Comparison of ENCODE assay signal across 9 mouse cellular contexts in the genomic region with DNA sequence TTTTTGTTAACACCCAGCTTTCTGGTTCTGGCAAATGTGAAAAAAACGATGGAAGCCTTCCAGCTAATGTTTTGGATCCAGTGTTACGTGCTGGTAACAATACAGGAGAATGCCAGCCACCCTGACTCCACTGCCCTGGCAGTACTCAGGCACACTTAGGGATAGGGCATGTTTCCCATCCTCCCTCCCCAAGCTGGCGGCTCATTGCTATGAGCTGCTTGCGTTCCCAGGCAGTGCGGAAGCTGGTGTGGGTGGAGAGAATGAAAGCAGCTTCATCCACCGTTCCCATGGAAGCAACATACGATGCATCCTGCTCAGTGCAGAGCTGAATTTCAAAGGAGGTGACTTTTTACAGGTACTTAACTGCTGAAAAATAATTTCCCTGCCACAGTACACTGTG. TPM values are rescaled to one million over a fixed set of nuclear protein-coding genes. Genes with fewer than 3 reads are reported as not detected.
DNase-seq lines count a peak whose midpoint lies in the region; ATAC-seq and TF ChIP-seq lines count a peak whose summit lies in the region.
"Had no signal": no experiment of that assay in that cellular context is flagged by ENCODE, and none has a peak within 500 bp of the region (broad histone marks: within the 10 kb centered on the region; RNA-seq: fewer than 3 reads in every experiment).

No protein-coding gene starts in this region.

- TF ChIP-seq CTCF in lung, adult 2 months (IDR thresholded peaks at IDR 0.05; ENCODE audit: insufficient read depth, low read length) = no peak

- intact Hi-C loops in left cerebral cortex, postnatal 4 days (cut with DNase I) = no loop called here

- no peak overlapping the region for H3K4me3 ChIP-seq in lung, embryonic 16.5 days (ENCODE audit: low read length)
- no peak overlapping the region for H3K4me3 ChIP-seq in lung, adult 2 months (replicated peaks; ENCODE audit: extremely low read depth, low read depth, low read length)
- peak overlapping the region; percentile 12; the same call in 1 of the 2 replicates for H3K4me3 ChIP-seq in hindbrain, embryonic 15.5 days

- 49% methylated on average over 7 of the region's 7 CpGs for WGBS in lung, embryonic 16.5 days
- 61% methylated on average over 7 of the region's 7 CpGs for WGBS in lung, adult 2 months
- 3% methylated on average over 7 of the region's 7 CpGs for WGBS in hindbrain, embryonic 15.5 days

- no peak overlapping the region for H3K27ac ChIP-seq in lung, embryonic 16.5 days (ENCODE audit: low read length)
- peak overlapping the region; percentile 83 for H3K27ac ChIP-seq in hindbrain, embryonic 15.5 days (replicated peaks)

- H3K9ac ChIP-seq in lung, embryonic 16.5 days (ENCODE audit: low read length) = no peak overlapping the region
- 0 out of 2 replicates have a peak overlapping the region, but pooled peaks have one; percentile 12 for H3K9ac ChIP-seq in hindbrain, embryonic 15.5 days

- TF ChIP-seq POLR2A in lung, adult 2 months (IDR thresholded peaks at IDR 0.05; ENCODE audit: borderline replicate concordance, extremely low read depth, low read depth, low read length) = no peak

- H3K36me3 ChIP-seq in lung, embryonic 16.5 days (ENCODE audit: control insufficient read depth, insufficient read depth, low read length) = no peaks in the 10 kb centered on the region
- no peaks in the 10 kb centered on the region for H3K36me3 ChIP-seq in hindbrain, embryonic 15.5 days

- DNase-seq in lung, adult 2 months = no peak
- DNase-seq in embryo, embryonic 11 days = peak; percentile 37
- peak; percentile 42 for DNase-seq in left cerebral cortex, postnatal 4 days
- DNase-seq in ovary, postnatal 10 days (ENCODE audit: low spot score) = no peak
- DNase-seq in testis, postnatal 10 days (ENCODE audit: low spot score) = no peak

- H3K27me3 ChIP-seq in lung, embryonic 16.5 days (ENCODE audit: control insufficient read depth, insufficient read depth, low read depth, low read length) = no peaks in the 10 kb centered on the region
- no peaks in the 10 kb centered on the region for H3K27me3 ChIP-seq in hindbrain, embryonic 15.5 days

- H3K4me1 ChIP-seq in lung, embryonic 16.5 days (replicated peaks; ENCODE audit: control insufficient read depth, insufficient read depth, low read length) = peaks cover 3% of the 10 kb centered on the region; the same call in 1 of the 2 replicates
- H3K4me1 ChIP-seq in lung, adult 2 months (ENCODE audit: control insufficient read depth, insufficient read depth, low read length) = no peaks in the 10 kb centered on the region
- H3K4me1 ChIP-seq in hindbrain, embryonic 15.5 days (replicated peaks) = peaks cover 22% of the 10 kb centered on the region

- no peak overlapping the region for H3K4me2 ChIP-seq in lung, embryonic 16.5 days (ENCODE audit: low read depth, low read length)
- peak overlapping the region; percentile 37 for H3K4me2 ChIP-seq in hindbrain, embryonic 15.5 days

- peak; percentile 36; the same call in 1 of the 2 replicates for ATAC-seq in lung, embryonic 16.5 days (ENCODE audit: low read depth)
- ATAC-seq in hindbrain, embryonic 15.5 days (ENCODE audit: low FRiP score, low read depth) = peak; percentile 91
- no peak for ATAC-seq in erythroid progenitor cell, adult 5-6 weeks (replicated peaks; ENCODE audit: low FRiP score, poor library complexity, severe bottlenecking)

- H3K9me3 ChIP-seq in lung, embryonic 16.5 days (ENCODE audit: control insufficient read depth, low read length) = no peaks in the 10 kb centered on the region
- H3K9me3 ChIP-seq in hindbrain, embryonic 15.5 days = no peaks in the 10 kb centered on the region

RNA-seq across cellular contexts. Expression of a gene that starts 12.1 kb away (rescaled TPM):
- polyA plus RNA-seq in lung, embryonic 16.5 days (2015; fragmentation: Nextera tagmentation; extraction: Ambion mirVana) = 11.8 and 13.8 TPM in 2 replicates
- 2.6 and 3.1 TPM in 2 replicates for polyA plus RNA-seq in lung, adult 2 months (2012; rRNA removed)
- 10.5 and 11.2 TPM in 2 replicates for polyA plus RNA-seq in hindbrain, embryonic 15.5 days (2015; fragmentation: Nextera tagmentation; extraction: Ambion mirVana)
- 1 to 10 TPM; 1.3 to 1.6 TPM for total RNA-seq in left cerebral cortex, postnatal 4 days (2021)
- not detected in 2 replicates for total RNA-seq in erythroid progenitor cell, adult 5-6 weeks (2015; ENCODE audit: low replicate concordance)
- total RNA-seq in erythroid progenitor cell, adult 5-6 weeks (2017; ENCODE audit: low replicate concordance) = 11.6 TPM in 1 of 2 replicates, not detected in the other

RNA-seq across cellular contexts. Expression of a gene that starts 31.5 kb away (rescaled TPM):
- polyA plus RNA-seq in lung, embryonic 16.5 days (2015; fragmentation: Nextera tagmentation; extraction: Ambion mirVana) = 134 and 139 TPM in 2 replicates
- 32.7 and 44.5 TPM in 2 replicates for polyA plus RNA-seq in lung, adult 2 months (2012; rRNA removed)
- polyA plus RNA-seq in hindbrain, embryonic 15.5 days (2015; fragmentation: Nextera tagmentation; extraction: Ambion mirVana) = 86.4 and 88.3 TPM in 2 replicates
- total RNA-seq in left cerebral cortex, postnatal 4 days (2021) = 10 to 100 TPM; 57.0 to 60.5 TPM
- 16.9 and 30.6 TPM in 2 replicates for total RNA-seq in erythroid progenitor cell, adult 5-6 weeks (2015; ENCODE audit: low replicate concordance)
- 19.5 and 25.8 TPM in 2 replicates for total RNA-seq in erythroid progenitor cell, adult 5-6 weeks (2017; ENCODE audit: low replicate concordance)

RNA-seq across cellular contexts. Expression of a gene that starts 43.4 kb away (rescaled TPM):
- polyA plus RNA-seq in lung, embryonic 16.5 days (2015; fragmentation: Nextera tagmentation; extraction: Ambion mirVana) = 1.0 TPM in 1 of 2 replicates, not detected in the other
- not detected in 2 replicates for polyA plus RNA-seq in lung, adult 2 months (2012; rRNA removed)
- polyA plus RNA-seq in hindbrain, embryonic 15.5 days (2015; fragmentation: Nextera tagmentation; extraction: Ambion mirVana) = not detected in 2 replicates
- not detected for total RNA-seq in left cerebral cortex, postnatal 4 days (2021)
- not detected in 2 replicates for total RNA-seq in erythroid progenitor cell, adult 5-6 weeks (2015; ENCODE audit: low replicate concordance)
- not detected in 2 replicates for total RNA-seq in erythroid progenitor cell, adult 5-6 weeks (2017; ENCODE audit: low replicate concordance)
- polyA plus RNA-seq: heart, embryonic 14.5 days had no signal

Comparison
In these comparisons a context has a peak if more than half of its experiments do, and no peak if none do; other contexts are left out.
1. DNase-seq: peak in embryo, embryonic 11 days (single experiment) and left cerebral cortex, postnatal 4 days (single experiment); none in lung, adult 2 months (single experiment), ovary, postnatal 10 days (single experiment) and testis, postnatal 10 days (single experiment).